Mouse (Mus musculus): ENCODE results near the gene Hist1h2bj. TPM values are rescaled to one million over a fixed set of nuclear protein-coding genes. Genes with fewer than 3 reads are reported as not detected.

Hist1h2bj gene
- polyA plus RNA-seq, 1 experiment from 2014 or later, result 4.1 TPM

DNA sequence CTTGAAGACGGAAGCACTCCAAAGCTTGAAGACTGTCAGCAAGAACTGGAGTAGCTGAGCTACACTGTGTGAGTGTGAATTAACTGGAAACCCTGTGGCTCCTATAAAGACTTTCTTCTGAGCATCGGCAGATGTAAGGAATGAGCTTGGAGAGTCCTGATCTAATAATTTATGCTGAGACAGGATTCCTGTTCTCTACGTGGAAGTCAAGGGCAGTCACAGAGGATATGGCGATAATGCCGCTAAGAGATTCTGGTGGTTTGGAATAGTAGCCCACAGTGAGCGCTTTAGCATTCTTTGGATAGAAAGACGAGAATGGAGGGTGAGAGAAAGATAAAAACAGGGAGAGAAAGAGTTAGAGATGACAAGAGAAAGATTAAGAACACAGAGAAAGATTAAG lies 35.1 kb upstream of the Hist1h2bj start:
- DNase-seq, result no peak
- 57% methylated on average over 7 of the region's 7 CpGs for WGBS
- Histone ChIP-seq H3K27ac (replicated peaks; ENCODE audit: low read depth, low read length) (no peak overlapping the region), H3K4me2 (ENCODE audit: low read length) (no peak overlapping the region), H3K9me3 (ENCODE audit: control insufficient read depth, low read length) (no peaks in the 10 kb centered on the region), H3K36me3 (ENCODE audit: control insufficient read depth, insufficient read depth, low read length) (no peaks in the 10 kb centered on the region), H3K27me3 (ENCODE audit: control insufficient read depth, insufficient read depth, low read length) (peaks cover 95% of the 10 kb centered on the region), H3K9ac (replicated peaks; ENCODE audit: low read length) (no peak overlapping the region), H3K4me1 (ENCODE audit: control insufficient read depth, insufficient read depth, low read length) (peaks cover 15% of the 10 kb centered on the region; the same call in 1 of the 2 replicates), H3K4me3 (replicated peaks; ENCODE audit: low read depth, low read length) (no peak overlapping the region)
- ATAC-seq (ENCODE audit: low FRiP score, low TSS enrichment), result no peak

DNA sequence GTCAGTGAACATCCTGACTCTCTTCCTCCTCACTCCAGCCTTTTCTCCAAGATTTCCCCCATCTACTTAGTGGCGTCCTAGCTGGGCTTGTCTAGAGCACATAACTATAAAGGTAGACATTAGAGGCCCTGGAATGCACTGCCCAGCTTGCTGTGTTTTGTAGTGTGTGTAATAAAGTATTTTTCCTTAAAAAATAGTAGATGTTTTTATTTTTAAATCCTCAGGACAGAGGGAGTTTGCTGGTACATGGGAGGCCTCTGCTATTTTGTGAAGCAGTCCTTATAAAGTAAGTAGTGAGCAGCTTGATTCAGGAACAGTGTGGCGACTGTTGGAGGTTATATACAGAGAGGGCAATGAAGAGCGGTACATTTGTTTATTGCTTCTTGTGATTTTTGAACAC lies 34.3 kb upstream of the Hist1h2bj start:
- Histone ChIP-seq H3K9me3 (ENCODE audit: control insufficient read depth, low read length) (no peaks in the 10 kb centered on the region), H3K4me1 (ENCODE audit: control insufficient read depth, insufficient read depth, low read length) (peaks cover 15% of the 10 kb centered on the region; the same call in 1 of the 2 replicates), H3K36me3 (ENCODE audit: control insufficient read depth, insufficient read depth, low read length) (no peaks in the 10 kb centered on the region), H3K9ac (replicated peaks; ENCODE audit: low read length) (no peak overlapping the region), H3K4me2 (ENCODE audit: low read length) (no peak overlapping the region), H3K27me3 (ENCODE audit: control insufficient read depth, insufficient read depth, low read length) (peaks cover 93% of the 10 kb centered on the region), H3K27ac (replicated peaks; ENCODE audit: low read depth, low read length) (no peak overlapping the region), H3K4me3 (replicated peaks; ENCODE audit: low read depth, low read length) (no peak overlapping the region)
- DNase-seq (no peak), ATAC-seq (ENCODE audit: low FRiP score, low TSS enrichment) (no peak)
- WGBS, result 77% methylated on average over 3 of the region's 3 CpGs

DNA sequence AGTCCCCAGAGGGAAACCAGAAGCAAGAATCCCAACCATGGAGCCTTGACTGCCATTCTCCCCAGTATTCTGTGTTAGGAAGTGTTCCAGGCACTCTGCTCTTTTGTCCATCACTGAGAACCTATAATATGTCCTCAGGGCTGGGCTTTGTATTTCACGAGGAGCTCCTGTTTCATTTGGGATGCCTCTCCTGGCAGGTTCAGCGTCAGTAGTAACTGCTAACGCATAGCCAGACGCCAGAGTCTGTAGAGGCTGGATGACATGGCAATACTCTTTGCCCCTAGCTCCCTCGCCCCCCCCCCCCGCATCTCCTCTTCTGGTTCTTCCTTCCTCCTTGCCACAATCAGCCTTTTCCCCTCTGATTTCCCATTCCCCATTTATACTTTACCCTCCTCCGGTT lies 33.4 kb upstream of the Hist1h2bj start, which contains the start of gene Prss16:
Prss16 (minus strand) TSS at position 101 of the 400 bp plus-strand sequence.
- H3K9me3 ChIP-seq (ENCODE audit: control insufficient read depth, low read length), result no peaks in the 10 kb centered on the region
- 41% methylated on average over 7 of the region's 7 CpGs for WGBS
- H3K4me3 ChIP-seq (replicated peaks; ENCODE audit: low read depth, low read length), result no peak within 1 kb of the TSS
- H3K4me1 ChIP-seq (ENCODE audit: control insufficient read depth, insufficient read depth, low read length), result peaks cover 15% of the 10 kb centered on the region; the same call in 1 of the 2 replicates
- no peak for DNase-seq
- H3K27me3 ChIP-seq (ENCODE audit: control insufficient read depth, insufficient read depth, low read length), result peaks cover 93% of the 10 kb centered on the region
- H3K27ac ChIP-seq (replicated peaks; ENCODE audit: low read depth, low read length), result no peak within 1 kb of the TSS
- H3K9ac ChIP-seq (replicated peaks; ENCODE audit: low read length), result no peak within 1 kb of the TSS
- ATAC-seq (ENCODE audit: low FRiP score, low TSS enrichment), result no peak
- H3K4me2 ChIP-seq (ENCODE audit: low read length), result no peak within 1 kb of the TSS
- no peaks in the 10 kb centered on the region for H3K36me3 ChIP-seq (ENCODE audit: control insufficient read depth, insufficient read depth, low read length)

DNA sequence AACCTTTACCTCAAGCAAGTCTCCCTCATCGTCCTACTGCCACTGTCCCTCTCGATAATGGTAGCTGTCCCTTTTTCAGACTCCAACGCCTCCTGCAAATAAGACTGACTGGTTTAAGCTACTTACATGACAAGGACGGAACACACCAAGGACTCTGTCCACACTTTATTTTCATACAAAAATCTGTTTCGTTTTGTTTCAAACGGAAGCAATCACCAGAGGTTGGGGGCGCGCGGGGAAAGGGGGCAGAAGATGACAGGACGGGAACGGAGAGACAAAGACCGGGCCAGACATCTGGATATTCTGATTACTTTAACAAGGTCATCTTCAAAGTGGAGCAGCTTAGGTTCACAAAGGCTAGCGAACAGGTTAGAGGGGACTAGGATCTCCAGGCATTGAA lies 29.3 kb upstream of the Hist1h2bj start:
- WGBS, result 18% methylated on average over 13 of the region's 13 CpGs
- Histone ChIP-seq H3K9me3 (ENCODE audit: control insufficient read depth, low read length) (0 out of 2 replicates have a peak, but pooled peaks cover 3% of the 10 kb centered on the region), H3K27me3 (ENCODE audit: control insufficient read depth, insufficient read depth, low read length) (peaks cover 86% of the 10 kb centered on the region), H3K27ac (replicated peaks; ENCODE audit: low read depth, low read length) (no peak overlapping the region), H3K4me3 (replicated peaks; ENCODE audit: low read depth, low read length) (no peak overlapping the region), H3K36me3 (ENCODE audit: control insufficient read depth, insufficient read depth, low read length) (no peaks in the 10 kb centered on the region), H3K4me2 (ENCODE audit: low read length) (no peak overlapping the region), H3K4me1 (ENCODE audit: control insufficient read depth, insufficient read depth, low read length) (no peaks in the 10 kb centered on the region), H3K9ac (replicated peaks; ENCODE audit: low read length) (no peak overlapping the region)
- ATAC-seq (ENCODE audit: low FRiP score, low TSS enrichment), result no peak
- no peak for DNase-seq

DNA sequence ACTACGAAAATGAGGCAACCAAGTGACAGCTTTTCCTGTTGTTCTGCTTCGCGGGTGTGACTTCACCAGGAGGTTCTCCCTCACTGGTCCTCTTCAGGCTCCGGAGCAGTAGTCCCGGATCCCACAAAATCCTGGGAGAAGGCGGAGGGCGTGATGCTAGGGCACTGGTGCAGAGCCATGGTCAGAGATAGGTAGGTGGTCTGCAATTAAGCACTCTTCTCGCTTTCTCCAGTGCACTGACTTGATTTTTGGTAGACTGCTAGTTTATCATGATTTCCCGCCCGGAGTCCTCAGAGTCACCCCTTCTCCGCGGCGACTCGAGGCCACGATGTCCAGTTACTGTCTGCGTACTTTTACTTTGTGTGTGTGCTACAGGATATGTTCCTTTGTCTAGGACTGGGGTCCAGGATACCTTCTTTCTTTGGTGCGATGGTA lies 28.6 kb upstream of the Hist1h2bj start:
- DNase-seq (no peak), ATAC-seq (ENCODE audit: low FRiP score, low TSS enrichment) (no peak)
- H3K36me3 ChIP-seq (ENCODE audit: control insufficient read depth, insufficient read depth, low read length), result no peaks in the 10 kb centered on the region
- no peak overlapping the region for H3K4me3 ChIP-seq (replicated peaks; ENCODE audit: low read depth, low read length)
- H3K9ac ChIP-seq (replicated peaks; ENCODE audit: low read length), result no peak overlapping the region
- no peak overlapping the region for H3K27ac ChIP-seq (replicated peaks; ENCODE audit: low read depth, low read length)
- 0 out of 2 replicates have a peak, but pooled peaks cover 3% of the 10 kb centered on the region for H3K9me3 ChIP-seq (ENCODE audit: control insufficient read depth, low read length)
- peaks cover 86% of the 10 kb centered on the region for H3K27me3 ChIP-seq (ENCODE audit: control insufficient read depth, insufficient read depth, low read length)
- 0 out of 2 replicates have a peak overlapping the region, but pooled peaks have one; percentile 2 for H3K4me2 ChIP-seq (ENCODE audit: low read length)
- WGBS, result 17% methylated on average over 17 of the region's 17 CpGs
- H3K4me1 ChIP-seq (ENCODE audit: control insufficient read depth, insufficient read depth, low read length), result no peaks in the 10 kb centered on the region

DNA sequence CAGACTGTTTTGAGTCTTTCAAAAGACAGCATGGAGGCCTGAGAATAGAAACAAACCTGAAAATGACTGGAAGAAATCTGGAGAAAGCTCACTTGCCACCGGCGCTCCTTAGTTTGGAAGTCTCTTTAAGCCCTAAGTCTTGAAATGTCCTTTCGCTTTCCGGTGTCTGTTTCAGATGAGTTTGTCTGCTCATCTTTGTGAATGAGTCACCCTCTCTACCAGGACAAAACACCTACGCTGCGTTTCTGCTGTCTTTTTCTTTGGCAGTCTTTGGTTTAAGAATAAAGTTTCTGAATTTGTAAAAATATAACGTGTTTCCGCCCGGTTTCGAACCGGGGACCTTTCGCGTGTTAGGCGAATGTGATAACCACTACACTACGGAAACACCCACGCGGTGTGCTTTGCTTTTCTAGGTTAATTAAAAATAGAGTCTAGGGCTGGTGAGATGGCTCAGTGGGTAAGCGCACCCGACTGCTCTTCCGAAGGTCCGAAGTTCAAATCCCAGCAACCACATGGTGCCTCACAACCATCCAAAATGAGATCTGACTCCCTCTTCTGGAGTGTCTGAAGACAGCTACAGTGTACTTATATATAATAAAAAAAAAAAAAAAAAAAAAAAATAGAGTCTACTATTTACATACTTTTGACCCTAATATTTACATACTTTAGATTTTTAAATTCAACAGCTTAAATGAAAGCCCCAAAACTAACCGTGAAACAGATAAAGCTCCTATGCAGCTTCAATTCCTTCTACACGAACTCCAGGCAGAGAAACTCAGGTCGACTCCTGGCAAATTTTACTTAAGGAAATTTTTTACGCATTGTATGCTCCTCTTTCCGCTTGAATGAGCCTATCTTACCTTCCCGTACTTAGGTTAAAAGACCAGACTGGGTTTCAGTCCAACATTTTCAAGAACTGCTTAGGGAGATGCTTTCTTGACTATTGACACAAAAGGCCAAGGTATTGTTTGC lies 27.2 kb upstream of the Hist1h2bj start:
- Histone ChIP-seq H3K4me2 (ENCODE audit: low read length) (no peak overlapping the region), H3K4me3 (replicated peaks; ENCODE audit: low read depth, low read length) (no peak overlapping the region), H3K4me1 (ENCODE audit: control insufficient read depth, insufficient read depth, low read length) (peaks cover 6% of the 10 kb centered on the region; the same call in 1 of the 2 replicates), H3K36me3 (ENCODE audit: control insufficient read depth, insufficient read depth, low read length) (no peaks in the 10 kb centered on the region), H3K27me3 (ENCODE audit: control insufficient read depth, insufficient read depth, low read length) (peaks cover 85% of the 10 kb centered on the region), H3K9me3 (ENCODE audit: control insufficient read depth, low read length) (0 out of 2 replicates have a peak, but pooled peaks cover 3% of the 10 kb centered on the region), H3K9ac (replicated peaks; ENCODE audit: low read length) (no peak overlapping the region), H3K27ac (replicated peaks; ENCODE audit: low read depth, low read length) (no peak overlapping the region)
- DNase-seq, result peak; percentile 79
- no peak for ATAC-seq (ENCODE audit: low FRiP score, low TSS enrichment)
- 16% methylated on average over 27 of the region's 27 CpGs for WGBS

DNA sequence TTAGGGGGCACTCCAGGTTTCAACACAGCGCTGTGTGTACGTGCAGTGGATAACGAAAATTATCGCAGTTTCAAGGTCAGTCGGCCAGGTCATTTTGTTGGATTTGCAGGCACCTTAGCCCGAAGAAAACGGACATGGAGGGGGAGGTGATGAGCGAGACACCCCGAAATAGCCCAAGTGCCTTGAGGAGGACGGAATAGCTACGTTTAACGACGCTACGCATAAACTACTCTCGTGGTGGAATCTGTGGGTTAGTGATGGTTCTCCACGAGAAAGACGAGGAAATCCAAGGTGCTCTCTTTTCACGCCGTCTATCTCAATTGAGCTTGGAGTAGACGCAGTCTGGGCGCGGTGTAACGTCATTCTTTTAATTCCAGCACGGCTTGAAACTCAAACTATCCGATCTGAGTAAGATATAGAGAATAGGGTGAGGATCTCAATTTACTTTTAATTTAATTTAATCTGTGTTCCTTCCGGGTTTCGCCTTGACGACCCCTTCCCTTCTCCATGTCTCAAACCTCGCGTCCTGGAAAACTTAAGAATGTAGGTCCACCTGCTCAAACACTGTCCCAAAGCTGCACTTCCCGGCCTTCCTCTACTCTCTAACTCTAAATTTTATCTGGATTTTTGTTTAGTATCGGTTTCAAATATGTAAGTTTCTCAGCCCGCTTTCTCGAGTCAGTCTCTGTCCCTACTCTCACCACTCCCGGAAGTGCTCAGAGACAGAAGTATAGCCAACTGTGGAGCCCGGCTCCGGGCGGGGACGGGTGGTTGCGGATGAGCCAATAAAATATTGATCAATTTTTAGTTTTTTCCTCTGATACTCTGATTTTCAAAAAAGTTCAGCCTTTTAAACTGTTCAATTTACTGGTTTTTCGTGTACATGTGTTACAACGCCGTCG lies 22.8 kb upstream of the Hist1h2bj start:
- peaks cover 59% of the 10 kb centered on the region for H3K27me3 ChIP-seq (ENCODE audit: control insufficient read depth, insufficient read depth, low read length)
- under 1% methylated on average over 44 of the region's 44 CpGs for WGBS
- H3K4me1 ChIP-seq (ENCODE audit: control insufficient read depth, insufficient read depth, low read length), result peaks cover 6% of the 10 kb centered on the region; the same call in 1 of the 2 replicates
- peak; percentile 41 for DNase-seq
- no peak overlapping the region for H3K27ac ChIP-seq (replicated peaks; ENCODE audit: low read depth, low read length)
- H3K4me3 ChIP-seq (replicated peaks; ENCODE audit: low read depth, low read length), result peak overlapping the region; percentile 33
- H3K9me3 ChIP-seq (ENCODE audit: control insufficient read depth, low read length), result 0 out of 2 replicates have a peak, but pooled peaks cover 1% of the 10 kb centered on the region
- H3K4me2 ChIP-seq (ENCODE audit: low read length), result peak overlapping the region; percentile 58
- no peaks in the 10 kb centered on the region for H3K36me3 ChIP-seq (ENCODE audit: control insufficient read depth, insufficient read depth, low read length)
- no peak for ATAC-seq (ENCODE audit: low FRiP score, low TSS enrichment)
- H3K9ac ChIP-seq (replicated peaks; ENCODE audit: low read length), result 0 out of 2 replicates have a peak overlapping the region, but pooled peaks have one; percentile 21

DNA sequence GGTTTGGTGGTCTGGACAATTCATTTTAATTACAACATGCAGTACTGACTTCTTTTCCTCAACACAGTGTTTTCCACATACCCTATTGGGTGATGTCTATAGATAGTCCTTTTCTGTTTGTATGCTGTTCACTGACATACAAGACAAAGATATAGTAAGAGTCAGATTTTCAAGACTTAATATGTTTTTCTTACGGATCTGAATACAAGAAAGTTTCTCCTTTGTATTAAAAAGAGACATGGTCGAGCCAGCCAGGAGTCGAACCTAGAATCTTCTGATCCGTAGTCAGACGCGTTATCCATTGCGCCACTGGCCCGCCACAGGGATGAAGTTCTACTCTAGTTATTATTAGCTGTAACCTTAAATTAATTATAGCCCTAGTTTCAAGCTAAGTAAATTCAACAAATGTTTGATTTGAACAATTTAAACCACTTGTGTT lies 22.1 kb upstream of the Hist1h2bj start:
- no peak overlapping the region for H3K27ac ChIP-seq (replicated peaks; ENCODE audit: low read depth, low read length)
- peak overlapping the region; percentile 33 for H3K4me3 ChIP-seq (replicated peaks; ENCODE audit: low read depth, low read length)
- peak overlapping the region; percentile 58 for H3K4me2 ChIP-seq (ENCODE audit: low read length)
- peaks cover 54% of the 10 kb centered on the region for H3K27me3 ChIP-seq (ENCODE audit: control insufficient read depth, insufficient read depth, low read length)
- peak; percentile 59; the same call in 1 of the 2 replicates for ATAC-seq (ENCODE audit: low FRiP score, low TSS enrichment)
- H3K36me3 ChIP-seq (ENCODE audit: control insufficient read depth, insufficient read depth, low read length), result no peaks in the 10 kb centered on the region
- H3K9me3 ChIP-seq (ENCODE audit: control insufficient read depth, low read length), result no peaks in the 10 kb centered on the region
- DNase-seq, result peak; percentile 77
- H3K9ac ChIP-seq (replicated peaks; ENCODE audit: low read length), result no peak overlapping the region
- H3K4me1 ChIP-seq (ENCODE audit: control insufficient read depth, insufficient read depth, low read length), result peaks cover 6% of the 10 kb centered on the region; the same call in 1 of the 2 replicates
- WGBS, result under 1% methylated on average over 8 of the region's 8 CpGs
